Mouse (Mus musculus): Measurements from ENCODE around the gene Fgfr2.
A peak's percentile ranks its signal among the peaks of the same experiment; 100 is the strongest.

The Fgfr2 gene

DNA sequence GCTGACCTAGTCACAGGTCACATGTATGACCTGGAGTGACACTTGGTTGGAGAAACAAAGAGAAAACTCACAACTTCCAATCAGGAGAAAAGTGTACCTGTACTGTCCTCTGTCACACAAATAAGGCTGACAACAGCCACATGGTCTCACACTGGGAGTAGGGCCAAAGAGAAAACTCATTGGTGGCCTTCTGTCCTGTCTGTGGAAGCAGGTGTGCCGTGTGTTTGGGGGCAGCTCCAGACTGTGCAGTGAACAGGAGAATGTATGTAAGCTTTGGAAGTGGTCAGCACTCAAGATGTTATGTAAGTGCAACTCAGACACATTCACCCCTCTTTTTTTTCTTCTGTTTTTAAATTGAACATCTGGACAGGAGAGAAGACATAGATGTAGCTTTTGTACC lies 2421.8 kb downstream of the Fgfr2 start:
- no peak for DNase-seq

DNA sequence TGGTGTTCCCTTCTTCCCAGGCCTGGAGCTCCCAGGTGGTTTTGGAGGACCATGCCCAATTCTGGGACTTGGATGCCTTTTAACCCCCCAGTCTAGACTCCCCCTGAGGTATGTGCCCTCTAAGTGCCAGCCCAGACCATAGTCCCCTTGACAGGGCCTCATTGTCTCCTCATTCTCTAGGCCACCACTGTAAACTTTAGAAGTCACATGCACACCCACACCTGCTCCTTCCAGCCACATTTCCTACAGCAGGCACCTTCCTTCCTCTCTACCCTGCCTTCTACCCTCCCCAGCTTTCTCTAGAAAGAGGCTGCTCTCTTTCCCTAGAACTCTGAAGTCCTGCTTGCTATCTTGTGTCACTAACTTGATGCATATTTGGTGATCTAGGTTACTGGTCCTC lies 2424.7 kb downstream of the Fgfr2 start:
- DNase-seq, result no peak

DNA sequence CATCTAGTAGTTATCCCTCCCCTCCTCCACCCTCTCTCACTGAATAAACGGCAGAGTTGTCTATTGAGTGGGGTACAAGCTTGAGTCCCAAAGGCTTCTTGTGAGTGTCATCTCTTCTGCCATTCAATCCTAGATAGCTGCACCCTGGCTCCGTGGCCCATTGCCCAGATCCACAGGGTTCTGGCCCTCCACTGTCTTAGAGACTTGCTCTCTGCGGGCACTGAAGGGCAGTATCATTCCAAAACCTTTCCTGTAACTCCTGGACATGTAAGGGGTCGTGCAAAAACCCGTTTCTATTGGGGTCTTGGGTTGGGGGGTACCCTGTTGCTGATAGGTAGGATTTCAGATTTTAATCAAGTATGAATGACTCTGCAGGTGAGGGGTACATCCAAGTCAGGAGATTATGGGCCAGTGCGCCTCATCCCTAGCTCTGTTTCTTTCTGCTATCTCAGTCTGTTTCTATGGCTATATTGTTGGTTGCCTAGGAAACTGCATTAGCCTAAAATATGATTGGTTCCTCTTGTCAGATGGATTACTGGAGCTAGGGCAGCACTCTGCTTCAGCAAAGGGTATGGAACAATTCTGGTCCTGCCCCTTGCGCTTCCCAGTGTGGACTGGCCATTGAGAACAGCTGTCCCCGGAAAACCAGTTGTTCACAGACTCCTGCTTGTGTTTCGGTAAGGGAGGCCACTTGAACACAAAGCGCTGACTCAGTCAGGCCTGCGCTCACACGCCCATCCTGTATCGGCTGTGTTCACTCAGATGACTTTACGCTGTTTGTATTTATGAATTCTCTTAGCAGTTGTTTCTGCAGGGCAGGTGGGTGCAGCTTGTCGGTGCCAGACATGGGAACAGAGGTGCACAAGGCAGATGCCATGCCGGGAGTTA lies 2426.6 kb downstream of the Fgfr2 start:
- peak; percentile 66 to 77 for DNase-seq

DNA sequence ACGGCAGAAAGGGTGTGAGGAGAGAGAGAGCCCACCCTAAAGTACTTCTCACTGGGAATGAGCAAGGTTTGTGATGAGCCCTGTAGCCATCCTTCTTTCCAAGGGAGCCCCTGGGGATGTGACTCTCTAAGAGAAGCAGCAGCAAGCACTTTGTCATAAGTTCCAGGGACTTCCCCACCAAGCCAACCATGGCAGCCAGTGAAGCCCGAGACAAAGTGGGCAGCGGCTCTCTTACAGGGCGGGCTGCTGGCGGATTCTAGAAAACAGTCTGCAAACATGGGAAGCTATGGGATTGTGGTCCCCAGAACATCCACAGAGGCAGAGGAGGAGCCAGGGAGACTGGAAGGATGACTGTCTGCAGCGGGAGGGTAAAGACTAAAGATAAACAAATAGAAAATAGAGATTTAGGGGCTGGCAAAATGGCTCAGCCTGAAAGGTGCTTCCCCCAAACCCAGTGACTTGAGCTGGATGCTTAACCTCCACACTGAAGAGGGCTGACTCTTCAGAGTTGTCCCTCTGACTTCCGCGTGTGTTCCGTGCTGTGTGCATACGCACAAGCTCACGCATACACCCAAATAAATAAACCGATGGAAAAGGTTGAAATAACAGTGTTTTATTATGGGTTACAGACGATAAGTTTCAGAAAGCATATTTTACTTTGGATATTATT lies 2427.3 kb downstream of the Fgfr2 start:
- no peak for DNase-seq

DNA sequence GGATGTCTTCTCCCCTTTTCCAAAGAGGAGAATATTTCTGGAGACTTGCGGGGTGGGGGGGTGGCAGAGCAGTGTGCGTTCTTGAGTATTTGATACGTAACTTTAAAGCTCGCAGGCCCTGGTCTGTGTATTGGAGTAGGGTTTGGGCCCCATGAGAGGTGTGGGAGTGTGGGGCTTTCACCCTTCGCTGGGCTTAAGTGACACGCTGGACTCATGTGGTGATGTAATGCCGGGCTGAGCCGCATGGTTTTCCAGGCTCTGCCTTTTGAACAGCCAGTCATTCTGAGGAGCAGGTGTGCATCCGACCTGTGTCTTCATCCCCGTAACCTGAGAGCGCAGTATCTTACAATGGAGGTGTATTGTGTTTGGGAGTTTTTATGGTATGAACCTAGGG lies 2429.4 kb downstream of the Fgfr2 start:
- peak; percentile 71 for DNase-seq

DNA sequence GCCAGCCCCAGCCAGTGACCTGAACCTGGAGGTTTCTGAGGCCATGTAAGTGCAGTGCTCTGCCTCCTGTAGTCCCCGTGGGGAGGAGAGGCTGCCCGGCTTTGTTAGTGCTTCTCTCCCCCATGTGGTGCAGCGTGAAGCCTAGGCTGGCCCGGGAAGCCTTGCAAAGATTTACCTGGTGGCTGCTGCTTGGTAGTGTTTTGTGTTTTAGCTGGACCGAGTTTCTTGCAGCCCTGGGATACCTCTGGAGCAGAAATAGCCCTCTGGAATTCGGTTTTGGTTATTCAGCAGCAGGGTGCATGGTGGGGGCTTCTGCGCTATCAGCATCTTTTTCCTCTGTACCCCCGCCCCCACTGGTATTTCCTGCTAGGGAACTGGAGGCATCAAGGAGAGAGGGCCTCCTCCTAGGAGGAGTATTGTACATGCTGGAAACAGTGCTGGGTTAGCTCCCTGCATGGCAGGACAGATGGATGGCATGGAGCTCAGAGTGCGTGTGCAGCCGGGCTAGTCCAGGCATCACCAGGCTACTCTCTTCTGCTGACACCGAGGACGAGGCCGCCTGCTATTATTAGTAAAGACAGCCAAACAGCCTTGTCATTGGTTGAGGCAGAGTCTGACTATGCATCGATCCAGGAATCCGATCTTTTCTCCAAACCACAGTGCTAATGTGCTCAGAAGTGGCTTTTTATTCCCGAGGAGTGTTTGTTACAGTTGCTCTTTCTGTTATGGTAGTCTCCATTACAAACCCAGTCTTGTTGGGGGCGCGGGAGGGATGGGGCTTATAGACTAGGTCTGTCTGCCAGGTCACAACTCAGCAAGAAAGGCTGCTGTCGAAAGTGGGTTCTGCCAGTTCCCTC lies 2430.0 kb downstream of the Fgfr2 start:
- DNase-seq, result peak; percentile 70 to 81

DNA sequence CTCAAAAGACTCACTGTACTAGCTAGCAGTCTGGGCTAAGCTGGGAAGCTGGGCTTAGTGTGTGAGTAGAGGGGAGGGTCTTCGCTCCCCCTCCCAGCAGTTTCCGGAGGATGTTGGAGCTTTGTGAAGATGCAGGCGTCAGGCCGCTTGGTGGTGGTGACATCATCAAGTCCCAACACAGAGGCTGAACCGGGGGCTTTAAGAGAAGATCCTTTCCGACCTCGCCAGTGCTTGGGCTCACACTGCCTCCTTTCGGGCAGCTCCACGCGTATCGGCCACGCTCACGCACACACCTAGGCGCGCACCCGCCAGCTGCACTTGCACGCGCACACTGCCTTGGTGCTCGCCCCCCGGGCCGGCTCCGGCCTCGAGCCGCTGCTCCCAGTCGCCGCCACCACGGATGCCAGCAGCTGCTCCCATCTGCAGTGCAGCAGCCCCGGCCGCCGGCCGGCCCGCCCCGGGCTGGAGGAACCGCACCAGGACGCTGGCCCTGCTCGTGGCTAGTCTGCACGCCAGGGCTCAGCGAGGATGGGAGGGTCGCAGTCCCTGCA lies 2430.7 kb downstream of the Fgfr2 start:
- DNase-seq, result peak; percentile 88 to 89

DNA sequence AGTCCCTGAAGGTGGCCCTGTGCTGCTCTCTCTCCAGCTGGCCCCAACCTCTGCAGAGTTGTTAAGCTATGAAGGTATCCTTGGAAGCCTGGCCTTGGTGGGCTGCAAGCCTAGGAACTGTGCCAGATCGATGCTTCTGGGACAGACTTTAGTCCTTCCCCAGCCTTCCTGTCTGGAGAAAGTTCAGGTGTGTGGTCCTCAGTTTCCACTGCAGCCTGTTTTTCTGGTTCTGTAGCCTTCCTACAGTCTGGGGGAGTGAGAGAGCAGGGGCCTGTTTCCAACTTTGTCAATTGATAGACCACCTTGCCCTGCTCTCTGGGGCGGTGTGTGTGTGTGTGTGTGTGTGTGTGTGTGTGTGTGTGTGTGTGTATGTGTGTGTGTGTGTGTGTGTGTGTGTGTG lies 2431.2 kb downstream of the Fgfr2 start:
- no peak for DNase-seq

DNA sequence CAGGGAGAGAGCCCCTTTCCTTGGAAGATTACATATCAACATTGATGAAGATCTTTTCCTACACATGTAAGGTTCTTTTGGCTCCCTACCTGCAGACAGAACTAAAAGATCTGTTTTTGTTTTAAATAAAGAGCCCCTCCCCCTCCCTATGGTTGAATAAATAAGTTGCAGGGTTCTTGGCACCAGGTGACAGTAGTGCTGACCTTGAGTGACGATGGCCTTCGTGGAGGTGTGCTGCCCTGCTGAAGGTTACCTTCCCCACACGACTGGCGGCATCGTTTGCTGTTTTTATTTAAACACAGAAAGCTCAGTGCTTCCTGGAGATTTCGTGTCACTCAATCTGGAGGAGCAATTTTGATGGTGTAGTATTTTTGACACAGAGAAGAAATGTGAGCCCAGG lies 2432.3 kb downstream of the Fgfr2 start:
- DNase-seq, result no peak

DNA sequence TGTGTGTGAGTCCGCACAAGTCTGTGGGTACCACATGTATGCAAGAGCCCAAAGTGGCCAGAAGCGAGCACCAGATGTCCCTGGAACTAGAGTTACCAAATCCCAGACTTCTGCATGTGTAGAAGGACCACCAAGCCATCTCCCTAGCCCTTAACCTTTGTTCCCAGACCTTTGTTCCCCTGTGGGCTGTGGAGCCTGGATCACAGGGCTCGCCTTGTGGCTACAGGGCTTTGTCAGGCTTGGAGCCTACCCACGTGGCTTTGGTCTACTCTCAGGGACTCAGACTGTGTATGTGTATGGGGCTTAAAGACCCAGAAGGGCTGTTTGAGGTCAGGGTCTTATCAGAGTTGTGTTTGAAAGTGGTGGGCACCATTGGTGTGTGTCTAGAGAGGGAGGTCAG lies 2434.5 kb downstream of the Fgfr2 start:
- DNase-seq, result no peak

DNA sequence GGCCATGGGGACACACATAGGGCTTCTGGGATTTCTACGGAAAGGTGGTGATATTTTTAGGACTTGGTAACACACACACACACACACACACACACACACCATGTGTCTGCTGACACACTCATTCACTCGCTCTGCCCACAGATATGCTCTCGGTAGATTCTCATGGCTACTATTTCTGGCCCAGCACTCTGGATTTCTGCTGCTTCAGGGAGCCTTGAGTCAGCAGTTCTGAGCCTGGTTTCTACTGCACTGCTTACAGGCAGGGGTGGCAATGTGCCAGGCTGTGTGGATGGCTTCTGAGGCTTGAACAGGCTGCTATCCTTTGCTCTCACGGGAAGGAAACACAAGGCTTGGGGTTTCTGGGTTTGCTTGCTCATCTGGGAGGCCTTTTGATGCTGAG lies 2441.4 kb downstream of the Fgfr2 start:
- DNase-seq, result peak; percentile 81 to 88

DNA sequence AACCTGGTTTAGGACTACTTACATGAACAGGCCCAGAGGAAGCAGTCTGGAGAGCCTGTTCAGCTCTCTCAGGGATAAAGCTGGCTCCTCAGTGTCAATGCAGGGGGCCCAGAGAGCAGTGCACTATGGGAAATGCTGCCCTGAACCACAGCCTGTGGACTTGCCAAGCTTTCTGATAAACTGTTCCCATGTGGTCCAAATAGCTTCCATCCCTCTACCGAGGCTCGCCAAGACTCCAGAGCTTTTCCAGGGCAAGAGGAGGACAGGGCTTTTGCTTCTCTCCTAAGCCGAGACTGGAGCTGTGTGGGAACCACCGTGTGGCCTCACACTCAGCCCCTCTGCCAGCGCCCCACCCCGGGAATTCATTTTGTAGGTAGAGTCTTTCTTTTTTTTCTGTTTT lies 2444.7 kb downstream of the Fgfr2 start:
- DNase-seq, result no peak

DNA sequence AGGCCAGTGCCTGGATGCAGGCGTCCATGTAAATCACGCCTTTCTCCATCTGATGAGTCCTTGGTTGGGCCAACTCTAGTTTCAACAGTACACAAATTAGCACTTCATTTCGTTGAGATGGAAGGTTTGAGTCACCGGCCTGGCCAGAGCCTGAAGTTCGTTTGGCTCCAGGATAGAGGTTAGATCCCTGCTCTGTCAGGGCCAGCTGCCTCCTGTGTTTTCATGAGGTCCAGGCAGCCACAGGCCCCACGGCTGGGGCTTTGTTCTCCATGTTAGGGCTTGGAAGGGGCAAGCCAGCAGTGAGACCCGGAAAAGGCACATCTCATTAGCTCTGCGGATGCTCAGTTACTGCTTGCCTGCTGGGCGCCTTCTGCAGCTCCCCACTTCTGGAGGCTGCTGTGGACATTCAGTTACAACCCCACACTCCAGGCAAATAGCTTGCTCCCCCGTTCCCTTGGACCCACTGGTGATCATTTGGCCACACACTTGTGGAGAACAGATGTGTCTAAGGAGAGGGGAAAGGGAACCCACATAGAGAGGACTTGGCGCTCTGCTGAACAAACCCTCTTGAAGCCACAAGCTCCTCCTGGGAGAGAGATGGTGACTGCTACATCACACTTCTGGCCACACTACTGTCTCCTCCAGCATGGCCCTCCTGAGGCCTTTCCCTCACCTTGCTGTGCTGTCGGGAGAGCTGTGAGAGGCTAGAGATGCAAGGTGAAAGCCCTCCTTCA lies 2445.4 kb downstream of the Fgfr2 start:
- DNase-seq, result no peak

DNA sequence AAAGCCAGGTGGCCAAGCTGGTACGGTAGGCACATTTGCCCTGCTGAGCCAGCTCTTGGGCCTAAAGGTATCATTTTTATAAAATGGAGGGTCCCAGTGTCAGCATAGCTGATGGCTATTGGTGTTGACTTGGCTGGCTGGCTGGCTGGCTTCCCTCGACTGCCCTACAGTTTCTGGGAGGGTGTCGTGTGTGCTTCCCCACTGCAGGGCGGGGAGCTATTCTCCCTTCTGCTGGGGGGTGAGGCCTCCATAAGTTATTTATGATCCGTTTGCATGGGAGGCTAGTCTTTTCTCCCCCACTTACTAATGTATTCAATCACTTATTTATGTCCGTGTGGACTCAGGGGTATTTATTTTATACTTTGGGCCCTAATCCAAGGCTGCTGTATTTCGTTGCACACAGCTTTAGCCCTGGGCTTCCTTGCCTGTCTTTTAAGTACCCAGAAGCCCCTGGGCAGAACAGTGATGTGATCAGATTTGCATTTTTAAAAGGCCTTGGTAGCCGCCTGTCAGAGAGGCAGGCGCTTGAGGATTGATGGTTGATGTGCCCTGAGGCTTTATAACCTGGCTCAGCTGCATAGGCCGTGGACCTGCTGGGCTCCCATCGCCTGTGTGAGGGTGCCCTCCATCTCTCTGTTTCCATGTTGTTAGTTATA lies 2446.1 kb downstream of the Fgfr2 start:
- no peak for DNase-seq

DNA sequence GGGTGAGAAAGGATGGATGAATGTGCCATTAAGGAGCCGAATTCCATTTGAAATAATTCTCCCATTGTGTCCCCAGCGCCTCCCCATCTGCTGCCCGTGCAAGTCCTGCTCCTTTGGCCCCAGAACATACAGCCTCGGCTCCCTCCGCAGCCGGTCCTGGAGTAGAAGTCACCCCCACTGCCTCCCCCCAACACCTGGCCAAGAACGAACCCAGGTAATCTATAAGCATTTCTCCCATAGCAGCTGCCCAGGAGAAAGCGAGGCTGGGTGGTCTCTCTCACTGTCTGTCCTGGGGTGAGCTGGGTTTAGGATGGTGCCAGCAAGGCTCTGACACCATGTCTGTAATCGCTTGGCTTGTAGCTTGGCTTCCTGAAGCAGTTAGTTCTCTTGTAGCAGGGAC lies 2448.6 kb downstream of the Fgfr2 start:
- DNase-seq, result no peak

DNA sequence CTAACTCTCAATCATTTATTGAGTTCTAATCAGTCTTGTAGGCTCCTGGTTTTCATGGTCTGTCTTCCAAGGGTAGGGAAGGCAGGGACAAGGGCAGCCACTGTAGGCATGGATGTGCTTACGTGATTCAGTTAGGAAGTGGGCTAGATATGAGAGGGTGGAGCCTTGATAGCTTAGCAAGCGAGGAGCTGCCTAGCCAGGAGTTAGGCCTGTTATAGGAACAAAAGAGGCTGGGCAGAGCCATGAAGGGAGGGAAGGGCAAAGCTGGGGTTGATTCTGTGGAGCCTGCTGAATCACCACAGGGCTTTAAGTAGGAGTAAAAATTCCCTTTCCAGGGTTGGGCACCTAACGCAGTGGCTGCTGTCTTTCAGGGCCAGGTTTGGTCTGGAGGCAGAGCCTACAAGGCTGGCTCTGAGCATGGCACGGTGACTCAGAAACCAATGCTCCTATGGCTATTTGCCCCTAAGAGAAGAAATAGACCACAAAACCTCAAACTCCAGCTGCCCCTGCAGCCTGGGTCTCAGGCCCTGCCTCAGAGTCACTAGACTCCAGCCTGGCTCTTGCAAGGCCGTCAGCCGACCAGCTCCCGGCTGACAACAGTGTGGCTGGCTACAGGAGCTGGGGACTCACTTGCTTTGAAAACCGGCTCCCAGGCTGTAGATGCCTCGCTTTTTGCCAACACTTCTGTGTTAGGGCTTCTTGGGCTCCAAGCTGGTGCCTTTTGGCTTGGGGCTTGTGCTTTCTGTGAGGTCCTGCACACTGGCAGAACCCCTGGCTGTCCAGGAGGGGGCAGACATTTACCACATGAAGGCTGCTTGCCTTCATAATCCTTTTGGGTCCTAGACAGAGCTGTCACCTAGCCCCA lies 2449.7 kb downstream of the Fgfr2 start:
- DNase-seq, result peak; percentile 80 to 82

DNA sequence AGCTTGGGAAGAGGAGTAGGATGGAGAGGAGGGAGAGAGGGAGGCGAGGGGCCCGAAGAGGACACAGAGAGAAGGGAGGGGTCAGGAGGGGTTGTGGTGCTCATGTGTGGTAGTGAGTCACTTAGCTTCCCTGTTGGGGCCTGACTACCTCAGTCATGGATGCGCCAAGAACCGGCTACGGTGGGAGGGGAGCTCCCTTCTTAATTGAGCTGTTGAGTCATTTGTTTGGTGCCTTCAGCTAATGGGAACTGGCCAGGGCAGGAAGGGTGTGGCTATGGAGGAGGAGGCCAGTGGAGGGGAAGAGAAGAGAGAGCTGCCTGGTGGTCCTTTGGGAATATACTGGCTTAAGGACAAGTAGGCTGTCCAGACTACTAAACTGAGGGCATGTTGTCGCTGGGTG lies 2451.8 kb downstream of the Fgfr2 start:
- no peak for DNase-seq

DNA sequence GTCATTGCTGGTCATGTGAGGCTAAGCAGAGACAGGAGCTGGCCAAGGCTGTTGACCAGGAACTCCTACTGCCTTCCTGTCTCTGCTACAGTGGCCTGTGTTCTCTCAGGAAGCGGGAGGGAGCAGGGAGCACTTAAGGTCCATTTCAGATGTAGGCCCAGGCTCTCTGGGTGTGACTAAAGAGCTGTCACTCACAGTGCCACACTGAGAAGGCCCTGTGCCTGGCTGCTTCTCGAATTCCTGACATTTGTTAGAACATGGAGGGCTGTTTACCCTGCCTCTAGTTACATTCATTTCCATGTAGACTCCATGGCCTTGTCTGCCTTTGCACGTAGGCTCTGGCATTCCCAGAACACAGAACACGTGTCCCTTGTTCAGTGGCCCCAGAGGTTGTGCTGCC lies 2452.8 kb downstream of the Fgfr2 start:
- no peak for DNase-seq

DNA sequence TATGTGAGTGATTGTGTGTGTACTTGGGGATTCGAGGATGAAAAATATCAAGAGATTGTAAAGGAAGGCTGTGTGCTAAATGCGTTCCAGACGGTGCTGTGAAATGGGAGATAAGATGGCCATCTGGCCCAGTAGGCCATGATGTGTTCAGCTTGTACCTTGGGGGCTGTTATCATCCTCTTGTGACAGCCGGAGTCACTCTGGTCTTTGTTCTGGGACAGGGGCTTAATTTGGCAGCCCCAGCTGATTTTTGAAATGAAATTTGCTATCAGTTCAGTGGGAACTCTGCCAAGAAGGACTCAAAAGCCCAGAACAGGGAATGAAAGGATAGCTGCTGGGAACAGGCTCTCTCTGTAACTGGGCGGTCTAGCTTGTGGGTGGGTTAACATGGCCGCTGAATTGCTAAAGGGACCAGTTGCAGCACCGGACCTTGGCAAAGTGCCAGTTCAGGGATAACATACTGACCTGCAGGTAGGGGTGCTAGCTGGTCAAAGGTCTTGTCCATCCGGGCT lies 2453.7 kb downstream of the Fgfr2 start:
- DNase-seq, result peak; percentile 48 to 67

DNA sequence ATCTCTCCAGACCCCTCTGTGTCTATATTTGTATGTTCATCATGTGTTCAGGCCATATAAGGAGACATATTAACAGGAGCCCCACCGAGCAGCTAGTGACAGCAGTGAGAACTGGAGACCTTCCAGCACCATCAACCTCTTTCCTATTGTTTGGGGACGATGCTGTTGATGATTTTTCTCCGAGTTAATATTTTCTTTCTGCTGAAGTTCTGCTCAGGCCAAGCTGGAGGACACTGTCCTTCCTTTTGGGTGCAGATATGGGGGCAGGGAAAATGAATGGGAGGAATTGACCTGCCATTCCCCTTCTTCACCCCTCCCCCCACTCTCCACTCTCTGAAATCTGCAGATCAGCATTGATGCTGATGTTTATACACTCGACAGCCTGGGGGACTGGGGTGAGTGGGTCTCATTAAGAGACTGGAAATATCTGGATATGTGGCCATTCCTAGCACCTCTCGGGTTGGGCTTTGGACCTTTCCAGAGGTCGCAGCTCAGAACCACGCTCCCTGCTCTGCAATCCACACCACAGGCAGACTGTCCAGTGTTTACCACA lies 2454.3 kb downstream of the Fgfr2 start:
- DNase-seq, result peak in 1 of 2 experiments; percentile 52
